Mouse (Mus musculus) neural tube, embryonic 13.5 days (tissue): ENCODE measurements at regions not wholly inside any gene's neighbourhood (a gene's known extent, or its start where the extent isn't known, plus 50 kb on each side); places are given as distances from the start of the nearest gene placed in this dataset.

Source experiments
- ATAC-seq: fragments of 200-750 bp; cut with Nextera tagmentation; 2 replicates; pipeline ENCODE4 v1.8.0; 2017; ENCODE audit warnings: low read depth, mild to moderate bottlenecking, moderate TSS enrichment, moderate library complexity
- H3K27ac ChIP-seq: fragments of 300-500 bp; sonication (generic); replicated peaks from 2 replicates; pipeline ENCODE4 v1.5.1; 2015; ENCODE audit warnings: moderate library complexity, mild to moderate bottlenecking, inconsistent platforms
- H3K27me3 ChIP-seq: fragments of 300-500 bp; sonication (generic); 2 replicates; pipeline ENCODE4 v1.6.1; 2015; ENCODE audit warnings: mild to moderate bottlenecking, inconsistent platforms
- H3K36me3 ChIP-seq: fragments of 300-500 bp; sonication (generic); 2 replicates; pipeline ENCODE4 v1.6.1; 2015; ENCODE audit warnings: mild to moderate bottlenecking, inconsistent platforms
- H3K4me1 ChIP-seq: fragments of 300-500 bp; sonication (generic); replicated peaks from 2 replicates; pipeline ENCODE4 v1.6.1; 2015; ENCODE audit warnings: inconsistent platforms
- H3K4me2 ChIP-seq: fragments of 300-500 bp; sonication (generic); 2 replicates; pipeline ENCODE4 v1.6.1; 2015; ENCODE audit warnings: inconsistent platforms, mild to moderate bottlenecking, moderate library complexity
- H3K4me3 ChIP-seq: fragments of 300-500 bp; sonication (generic); 2 replicates; pipeline ENCODE4 v1.5.1; 2015; ENCODE audit warnings: mild to moderate bottlenecking, inconsistent platforms
- H3K9ac ChIP-seq: fragments of 300-500 bp; sonication (generic); 2 replicates; pipeline ENCODE4 v1.6.1; 2015; ENCODE audit warnings: moderate library complexity, mild to moderate bottlenecking, inconsistent platforms
- H3K9me3 ChIP-seq: fragments of 300-500 bp; sonication (generic); 2 replicates; pipeline ENCODE4 v1.6.1; 2016; ENCODE audit warnings: inconsistent platforms
- WGBS: fragments of 180-500 bp; shearing (Covaris S2); methylation state at CpG from one replicate; pipeline ENCODE4 v1.1.7; 2015; 5-methylcytosine and 5-hydroxymethylcytosine counted together

GRCm38 (mm10) chr13:28787331-28787643 lies 166.2 kb downstream of the Sox4 start:
- no peaks in the 10 kb centered on the region for H3K36me3 ChIP-seq
- H3K4me1 ChIP-seq, result peaks cover 54% of the 10 kb centered on the region
- H3K27me3 ChIP-seq, result no peaks in the 10 kb centered on the region
- ATAC-seq, result no peak
- H3K27ac ChIP-seq, result peak overlapping the region; percentile 81
- H3K4me3 ChIP-seq, result no peak overlapping the region
- no peaks in the 10 kb centered on the region for H3K9me3 ChIP-seq
- H3K9ac ChIP-seq, result 0 out of 2 replicates have a peak overlapping the region, but pooled peaks have one; percentile 13
- H3K4me2 ChIP-seq, result peak overlapping the region; percentile 3
- 22% methylated on average over 3 of the region's 3 CpGs for WGBS

- H3K9me3 ChIP-seq, result no peaks in the 10 kb centered on the region
- peak overlapping the region; percentile 81 for H3K27ac ChIP-seq
- peak overlapping the region; percentile 3 for H3K4me2 ChIP-seq
- 0 out of 2 replicates have a peak overlapping the region, but pooled peaks have one; percentile 13 for H3K9ac ChIP-seq
- H3K36me3 ChIP-seq, result no peaks in the 10 kb centered on the region
- peaks cover 55% of the 10 kb centered on the region for H3K4me1 ChIP-seq
- peak; percentile 40 for ATAC-seq
- no peaks in the 10 kb centered on the region for H3K27me3 ChIP-seq
- no peak overlapping the region for H3K4me3 ChIP-seq
- 24% methylated on average over 9 of the region's 9 CpGs for WGBS
Observed at GRCm38 (mm10) chr13:28786629-28787330, 166.7 kb downstream of the Sox4 start.

- peak overlapping the region; percentile 57; the same call in 1 of the 2 replicates for H3K9ac ChIP-seq
- H3K27ac ChIP-seq, result peak overlapping the region; percentile 89
- no peak overlapping the region for H3K4me2 ChIP-seq
- H3K4me1 ChIP-seq, result peaks cover 63% of the 10 kb centered on the region
- H3K27me3 ChIP-seq, result no peaks in the 10 kb centered on the region
- ATAC-seq, result no peak
- no peak overlapping the region for H3K4me3 ChIP-seq
- 14% methylated on average over 10 of the region's 10 CpGs for WGBS
- no peaks in the 10 kb centered on the region for H3K9me3 ChIP-seq
- no peaks in the 10 kb centered on the region for H3K36me3 ChIP-seq
Observed at GRCm38 (mm10) chr13:28782497-28783246, 170.8 kb downstream of the Sox4 start.

- H3K9me3 ChIP-seq, result no peaks in the 10 kb centered on the region
- 2% methylated on average over 5 of the region's 5 CpGs for WGBS
- no peaks in the 10 kb centered on the region for H3K36me3 ChIP-seq
- H3K9ac ChIP-seq, result peak overlapping the region; percentile 57
- ATAC-seq, result peak; percentile 54; the same call in 1 of the 2 replicates
- peaks cover 57% of the 10 kb centered on the region for H3K4me1 ChIP-seq
- H3K27me3 ChIP-seq, result no peaks in the 10 kb centered on the region
- H3K4me3 ChIP-seq, result no peak overlapping the region
- H3K27ac ChIP-seq, result peak overlapping the region; percentile 89
- H3K4me2 ChIP-seq, result peak overlapping the region; percentile 17
Observed at GRCm38 (mm10) chr13:28782081-28782480, 171.4 kb downstream of the Sox4 start.

GRCm38 (mm10) chr13:28781660-28782059 lies 171.9 kb downstream of the Sox4 start:
- H3K9ac ChIP-seq, result peak overlapping the region; percentile 57
- WGBS, result 5% methylated on average over 5 of the region's 5 CpGs
- no peak; the same call in 1 of the 2 replicates for ATAC-seq

GRCm38 (mm10) chr13:28780462-28780861 lies 173.1 kb downstream of the Sox4 start:
- Histone ChIP-seq H3K9ac (no peak overlapping the region), H3K27ac (no peak overlapping the region), H3K9me3 (no peaks in the 10 kb centered on the region), H3K36me3 (no peaks in the 10 kb centered on the region), H3K4me2 (no peak overlapping the region), H3K27me3 (no peaks in the 10 kb centered on the region), H3K4me3 (no peak overlapping the region), H3K4me1 (peaks cover 56% of the 10 kb centered on the region)
- no peak for ATAC-seq
- WGBS, result 45% methylated on average over 5 of the region's 5 CpGs

More at GRCm38 (mm10) chr13:28781660-28782059, 171.9 kb downstream of the Sox4 start:
- peaks cover 53% of the 10 kb centered on the region for H3K4me1 ChIP-seq
- H3K27me3 ChIP-seq, result no peaks in the 10 kb centered on the region
- peak overlapping the region; percentile 89 for H3K27ac ChIP-seq
- H3K4me3 ChIP-seq, result no peak overlapping the region
- H3K9me3 ChIP-seq, result no peaks in the 10 kb centered on the region
- no peaks in the 10 kb centered on the region for H3K36me3 ChIP-seq
- peak overlapping the region; percentile 17 for H3K4me2 ChIP-seq

- WGBS, result 35% methylated on average over 7 of the region's 7 CpGs
- H3K27me3 ChIP-seq, result no peaks in the 10 kb centered on the region
- H3K4me2 ChIP-seq, result peak overlapping the region; percentile 14; the same call in 1 of the 2 replicates
- H3K9ac ChIP-seq, result peak overlapping the region; percentile 38; the same call in 1 of the 2 replicates
- H3K4me1 ChIP-seq, result peaks cover 53% of the 10 kb centered on the region
- H3K27ac ChIP-seq, result peak overlapping the region; percentile 83
- ATAC-seq, result no peak
- H3K4me3 ChIP-seq, result no peak overlapping the region
- no peaks in the 10 kb centered on the region for H3K36me3 ChIP-seq
- H3K9me3 ChIP-seq, result no peaks in the 10 kb centered on the region
Observed at GRCm38 (mm10) chr13:28775142-28775815, 178.2 kb downstream of the Sox4 start.

- Histone ChIP-seq H3K36me3 (no peaks in the 10 kb centered on the region), H3K27me3 (no peaks in the 10 kb centered on the region), H3K9ac (peak overlapping the region; percentile 38; the same call in 1 of the 2 replicates), H3K4me2 (peak overlapping the region; percentile 14; the same call in 1 of the 2 replicates), H3K27ac (peak overlapping the region; percentile 83), H3K9me3 (no peaks in the 10 kb centered on the region), H3K4me1 (peaks cover 57% of the 10 kb centered on the region), H3K4me3 (no peak overlapping the region)
- peak; percentile 57 for ATAC-seq
- WGBS, result 35% methylated on average over 7 of the region's 7 CpGs
Observed at GRCm38 (mm10) chr13:28774649-28775048, 178.9 kb downstream of the Sox4 start.

- Histone ChIP-seq H3K4me3 (no peak overlapping the region), H3K36me3 (no peaks in the 10 kb centered on the region), H3K27ac (no peak overlapping the region), H3K9ac (no peak overlapping the region), H3K4me1 (peaks cover 68% of the 10 kb centered on the region), H3K27me3 (no peaks in the 10 kb centered on the region), H3K4me2 (no peak overlapping the region), H3K9me3 (no peaks in the 10 kb centered on the region)
- ATAC-seq, result no peak
- WGBS, result 97% methylated on average over 2 of the region's 2 CpGs
Observed at GRCm38 (mm10) chr13:28773466-28773865, 180.0 kb downstream of the Sox4 start.

GRCm38 (mm10) chr13:28770531-28770930 lies 183.0 kb downstream of the Sox4 start:
- Histone ChIP-seq H3K36me3 (no peaks in the 10 kb centered on the region), H3K27me3 (no peaks in the 10 kb centered on the region), H3K4me1 (peaks cover 59% of the 10 kb centered on the region), H3K4me2 (no peak overlapping the region), H3K9ac (peak overlapping the region; percentile 39; the same call in 1 of the 2 replicates), H3K9me3 (no peaks in the 10 kb centered on the region), H3K4me3 (no peak overlapping the region), H3K27ac (peak overlapping the region; percentile 25; the same call in 1 of the 2 replicates)
- 46% methylated on average over 13 of the region's 13 CpGs for WGBS
- no peak for ATAC-seq

- H3K4me1 ChIP-seq, result peaks cover 54% of the 10 kb centered on the region
- no peaks in the 10 kb centered on the region for H3K9me3 ChIP-seq
- H3K27ac ChIP-seq, result peak overlapping the region; percentile 56; the same call in 1 of the 2 replicates
Observed at GRCm38 (mm10) chr13:28770018-28770417, 183.5 kb downstream of the Sox4 start.

More at GRCm38 (mm10) chr13:28770018-28770417, 183.5 kb downstream of the Sox4 start:
- H3K27me3 ChIP-seq, result no peaks in the 10 kb centered on the region
- H3K4me3 ChIP-seq, result no peak overlapping the region
- H3K36me3 ChIP-seq, result no peaks in the 10 kb centered on the region
- H3K9ac ChIP-seq, result no peak overlapping the region
- ATAC-seq, result no peak
- 72% methylated on average over 4 of the region's 4 CpGs for WGBS
- no peak overlapping the region for H3K4me2 ChIP-seq
